Mouse (Mus musculus) natural killer cell, adult 2 months (primary cell): ENCODE results near the gene Zcchc7.
"Not testable (repeated sequence)": the region's sequence is repeated elsewhere in the genome, so short reads cannot be mapped to it uniquely, and the experiment has no call there.

Experiments
- DNase-seq, 2 experiments: peaks; one replicate each; pipeline ENCODE4 v3.0.0; 2022; ENCODE audit warnings: low spot score in 2 of 2

The Zcchc7 gene

GRCm38 (mm10) chr4:44910857-44911256, 155.2 kb downstream of the Zcchc7 start:
- no peak for DNase-seq

DNA sequence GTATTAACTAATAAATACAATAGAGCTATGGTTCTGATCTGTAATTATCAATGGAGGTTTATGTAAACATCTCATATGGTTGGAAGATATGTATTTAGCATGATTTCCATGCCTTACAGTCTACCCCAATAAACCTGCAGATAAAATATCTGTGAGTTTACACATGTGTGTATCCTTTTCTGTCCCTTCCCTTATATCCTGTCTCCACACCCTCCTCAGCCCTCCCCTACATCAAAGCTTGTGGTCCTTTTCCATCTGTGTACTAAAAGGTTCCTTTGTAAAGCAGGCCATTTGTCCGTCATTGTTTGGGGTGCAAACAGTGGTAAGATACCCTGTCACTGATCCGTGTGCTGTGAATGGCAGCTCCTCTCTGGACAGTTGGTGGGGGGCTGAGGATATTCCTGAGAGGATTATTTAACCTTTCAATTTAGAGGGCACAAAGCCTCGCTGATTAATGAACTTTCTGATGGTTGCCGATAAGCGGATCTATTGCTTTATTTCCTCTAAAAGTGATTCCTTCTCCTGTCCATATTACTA, 161.7 kb downstream of the Zcchc7 start:
- no peak for DNase-seq

DNA sequence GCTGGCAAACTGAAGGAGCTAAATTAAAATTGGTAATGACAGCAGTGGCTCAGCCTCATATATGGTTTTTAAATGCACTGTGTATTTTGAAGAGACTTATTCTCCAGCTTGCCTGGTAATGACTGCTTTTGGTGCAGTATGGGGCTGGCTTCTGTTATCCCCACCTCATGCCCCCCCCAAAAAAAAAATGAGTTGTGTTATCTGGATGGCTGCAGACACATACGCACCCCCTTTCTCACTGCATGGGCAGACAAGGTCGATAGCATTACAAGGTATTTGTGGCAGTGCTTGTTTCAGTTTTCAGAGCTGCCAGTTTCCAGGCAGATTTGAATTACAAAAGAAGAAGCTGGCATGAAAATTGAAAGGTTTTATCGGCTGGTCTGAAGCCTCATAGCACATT, 162.2 kb downstream of the Zcchc7 start:
- DNase-seq, result no peak

DNA sequence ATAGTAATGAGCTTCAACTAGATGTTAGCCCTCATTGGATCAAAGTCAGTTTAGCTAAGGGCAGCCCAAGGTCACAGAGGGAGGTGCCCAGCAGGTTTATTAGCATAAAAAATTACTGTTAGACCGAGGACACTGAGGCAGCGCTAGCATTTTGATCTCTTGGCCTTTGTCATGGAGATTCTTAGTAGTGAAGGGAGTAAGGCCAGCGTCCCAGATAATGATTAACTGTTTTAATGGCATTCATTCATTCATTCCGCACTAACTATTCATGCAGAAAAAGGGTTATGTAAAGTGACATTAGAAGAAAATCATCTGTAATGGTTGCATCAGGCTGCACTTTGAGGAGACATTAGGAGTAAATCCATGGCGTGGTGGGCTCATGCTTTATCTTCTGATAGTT, 165.2 kb downstream of the Zcchc7 start:
- DNase-seq, result no peak

DNA sequence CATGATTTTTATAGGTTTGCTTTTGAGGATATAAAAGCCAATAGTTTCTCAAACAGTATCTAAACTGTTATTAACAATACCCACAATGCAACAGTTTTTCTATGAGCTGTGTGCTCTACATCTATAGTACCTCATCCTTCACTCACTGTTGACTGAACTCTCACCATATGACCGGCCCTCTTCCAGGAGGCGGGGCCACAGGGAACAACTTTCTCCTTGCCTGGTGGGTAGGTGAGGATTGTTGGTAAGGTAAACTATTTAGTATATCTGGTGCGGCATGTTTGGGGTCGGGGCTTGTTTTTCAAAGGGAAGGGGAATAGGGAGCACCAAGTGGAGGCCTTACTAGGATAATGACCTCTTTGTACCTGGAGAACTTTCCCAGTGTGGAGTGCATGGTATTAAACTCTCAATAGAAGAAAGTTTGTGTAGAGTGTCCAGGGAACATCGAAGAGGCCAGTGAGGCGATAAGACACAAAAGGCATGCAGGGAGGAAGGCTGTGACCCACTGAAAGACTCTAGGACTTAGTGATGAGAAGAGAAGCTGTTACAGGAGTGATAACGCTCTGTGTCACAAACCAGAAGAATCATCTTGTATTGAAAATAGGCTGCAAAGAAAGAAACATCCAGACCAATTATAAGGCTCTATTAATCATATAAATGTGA, 166.9 kb downstream of the Zcchc7 start:
- no peak for DNase-seq

DNA sequence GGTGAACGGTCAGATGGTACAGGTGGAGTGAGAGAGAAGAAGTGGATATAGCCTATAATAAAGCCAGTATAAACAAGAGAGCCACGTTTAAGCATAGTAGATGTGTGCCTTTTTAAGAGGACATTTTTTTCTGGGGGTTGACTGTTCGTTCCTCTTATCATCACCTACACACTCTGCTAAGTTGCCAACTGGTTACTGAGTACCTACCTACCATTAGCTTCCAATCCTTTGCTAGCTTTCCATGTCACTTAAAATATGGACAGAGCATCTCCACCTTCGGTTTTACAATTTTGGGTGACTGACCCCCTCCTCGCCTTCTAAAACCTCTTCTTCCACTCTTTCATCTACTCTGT, 167.4 kb downstream of the Zcchc7 start:
- DNase-seq, result no peak

DNA sequence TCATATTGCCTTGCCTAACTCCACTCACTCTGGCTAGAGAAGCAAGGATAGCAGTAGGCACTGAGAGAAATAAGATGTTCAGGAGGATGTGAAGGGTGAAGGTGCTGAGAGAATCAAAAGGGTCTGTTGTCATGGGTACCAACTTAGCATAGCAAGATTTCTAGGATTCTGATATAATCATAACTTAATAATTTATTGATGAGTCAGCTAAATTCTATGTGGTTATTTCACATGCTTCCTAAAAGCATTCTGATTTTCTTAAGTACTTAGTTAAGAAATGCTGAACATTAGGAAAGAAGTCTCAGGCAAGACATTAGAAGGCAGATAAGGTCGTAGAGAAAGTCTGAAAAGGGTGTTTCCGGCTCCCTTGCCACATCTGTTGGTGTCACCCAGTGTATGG, 172.3 kb downstream of the Zcchc7 start:
- no peak for DNase-seq

DNA sequence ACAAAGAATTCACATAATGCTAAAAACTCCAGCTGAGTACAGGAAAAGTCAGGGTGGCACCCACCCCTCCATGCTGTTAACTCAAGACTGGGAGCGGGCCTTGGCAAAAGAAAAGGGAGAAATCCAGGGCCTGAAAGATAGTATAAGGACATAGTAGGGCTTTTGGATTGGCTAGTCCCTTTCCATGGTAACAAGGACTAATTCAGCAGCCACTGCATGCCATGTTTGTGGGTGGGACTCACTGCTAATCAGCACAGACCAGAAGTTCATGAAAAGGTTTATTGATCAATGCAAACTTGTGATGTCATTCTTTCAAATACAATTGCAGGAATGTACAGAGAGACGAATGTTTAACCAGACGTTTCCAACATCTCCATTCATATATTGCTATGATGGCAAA, 173.1 kb downstream of the Zcchc7 start:
- no peak for DNase-seq

DNA sequence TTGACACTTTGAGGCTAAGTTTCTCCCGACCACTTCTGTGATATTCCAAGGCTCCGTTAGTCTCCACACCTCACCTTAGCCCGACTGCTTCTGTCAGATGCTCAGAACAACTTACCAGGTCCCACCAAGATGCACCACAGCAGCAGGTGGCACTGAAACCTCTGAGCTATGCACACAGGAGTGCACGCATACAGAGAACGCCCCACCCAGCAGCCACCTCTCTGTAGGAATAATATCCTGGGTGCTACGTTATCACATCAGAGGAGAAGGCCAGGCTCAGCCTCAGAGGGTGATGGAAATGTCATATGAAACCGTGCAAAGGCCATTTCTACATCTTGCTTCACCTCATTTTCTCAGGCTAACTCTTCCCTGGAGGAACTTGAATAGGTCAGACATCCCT, 174.7 kb downstream of the Zcchc7 start:
- DNase-seq, result no peak

DNA sequence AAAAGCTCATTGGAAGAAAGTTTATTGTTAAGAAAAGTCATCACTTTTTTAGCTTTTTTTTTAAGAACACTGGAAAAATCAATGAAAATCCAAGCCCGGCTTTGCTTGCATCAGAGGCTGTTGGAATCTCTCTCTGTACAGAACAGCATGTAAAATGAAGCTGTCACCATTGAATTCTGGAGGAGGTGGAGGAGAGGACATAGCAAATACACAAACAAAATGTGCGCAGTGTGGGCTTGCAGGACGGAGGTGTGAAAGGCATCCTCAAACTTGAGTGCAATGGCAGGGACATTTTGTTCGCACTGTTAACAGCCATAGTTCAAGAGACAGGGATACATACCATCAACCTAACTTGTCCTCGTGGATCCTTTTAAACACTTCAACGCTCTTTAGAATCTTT, 176.1 kb downstream of the Zcchc7 start:
- no peak for DNase-seq

GRCm38 (mm10) chr4:44938359-44939340, 183.0 kb downstream of the Zcchc7 start:
- no peak for DNase-seq

DNA sequence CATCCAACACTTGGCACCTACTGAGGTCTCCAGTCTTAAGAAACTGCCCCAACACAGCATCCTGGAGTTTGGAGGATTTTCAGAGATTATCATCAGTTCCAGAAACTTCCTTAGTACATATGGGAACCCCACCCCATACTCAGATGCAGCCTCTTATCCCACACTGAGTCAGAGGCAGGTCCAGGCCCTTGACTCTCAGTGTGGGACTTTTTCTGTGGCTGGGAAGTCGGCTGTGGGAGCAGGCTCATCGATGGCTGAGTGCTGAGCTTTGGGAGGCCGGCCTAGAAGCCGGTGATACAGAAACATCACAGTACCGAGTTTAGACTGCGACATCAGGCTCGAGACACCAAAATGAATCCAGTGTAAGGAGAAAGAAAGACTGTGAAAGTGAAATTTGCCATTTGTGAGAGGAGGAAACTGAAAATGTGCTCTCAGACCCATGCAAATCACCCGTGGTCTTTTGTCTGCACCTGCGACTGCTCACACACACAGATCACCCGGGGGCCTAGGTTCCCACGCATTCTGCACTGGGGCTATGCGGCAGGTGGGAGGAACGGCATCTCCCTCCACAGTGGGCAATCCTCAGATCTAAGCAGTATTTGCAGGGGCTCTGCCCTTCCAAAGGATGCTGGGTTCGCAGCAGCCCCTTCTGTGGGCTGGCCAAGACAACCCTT, 184.0 kb downstream of the Zcchc7 start:
- DNase-seq, result peak in 1 of 2 experiments; percentile 39

GRCm38 (mm10) chr4:44940286-44940685, 184.6 kb downstream of the Zcchc7 start:
- no peak for DNase-seq

DNA sequence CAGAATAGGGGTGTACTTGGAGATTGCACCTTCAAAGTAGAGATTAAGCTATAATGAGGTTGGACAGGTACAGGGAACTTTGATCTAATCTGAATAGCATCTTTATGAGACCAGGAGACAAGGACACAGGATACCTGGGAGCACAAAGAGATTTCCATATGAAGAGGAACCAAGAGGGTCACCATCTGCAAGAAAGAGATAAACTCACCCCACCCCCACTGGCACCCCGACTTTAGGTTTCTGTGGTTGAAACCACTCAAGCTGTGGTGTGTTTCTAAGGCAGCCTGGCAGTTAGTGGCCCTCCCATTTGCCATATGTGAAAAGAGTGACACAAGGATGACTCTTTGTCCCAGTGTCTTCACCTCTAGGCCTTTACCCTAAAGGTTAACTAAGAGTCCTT, 186.6 kb downstream of the Zcchc7 start:
- DNase-seq, result no peak

- no peak for DNase-seq
Observed at GRCm38 (mm10) chr4:44943480-44943879, 187.8 kb downstream of the Zcchc7 start.

- peak in 1 of 2 experiments; percentile 28 for DNase-seq
Observed at GRCm38 (mm10) chr4:44944426-44945075, 188.9 kb downstream of the Zcchc7 start.

- DNase-seq, result not testable (repeated sequence)
Observed at GRCm38 (mm10) chr4:44946126-44946525, 190.4 kb downstream of the Zcchc7 start.

GRCm38 (mm10) chr4:44947464-44947863, 191.8 kb downstream of the Zcchc7 start:
- DNase-seq, result no peak

- no peak for DNase-seq
Observed at GRCm38 (mm10) chr4:44948314-44948713, 192.6 kb downstream of the Zcchc7 start.

DNA sequence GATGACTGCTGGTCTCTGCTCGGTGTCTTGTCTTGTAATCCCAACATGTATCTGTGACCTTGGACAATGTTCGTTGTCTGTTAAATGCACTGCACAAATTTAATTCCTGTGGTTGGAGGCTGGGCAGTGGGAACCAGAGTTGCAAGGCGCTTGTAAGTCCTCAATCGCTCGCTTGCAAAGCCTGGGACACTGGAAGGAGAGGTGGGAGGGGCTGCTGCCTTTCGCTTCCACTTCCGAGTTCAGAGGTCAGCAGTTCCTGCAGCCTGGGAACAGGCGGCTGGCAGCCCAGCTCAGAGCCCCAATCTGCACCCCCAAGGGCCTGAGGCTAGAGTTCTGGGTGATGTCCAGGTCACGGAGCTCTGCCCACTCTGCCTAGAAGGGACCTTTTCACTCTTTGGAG, 197.4 kb downstream of the Zcchc7 start:
- DNase-seq, result no peak

DNA sequence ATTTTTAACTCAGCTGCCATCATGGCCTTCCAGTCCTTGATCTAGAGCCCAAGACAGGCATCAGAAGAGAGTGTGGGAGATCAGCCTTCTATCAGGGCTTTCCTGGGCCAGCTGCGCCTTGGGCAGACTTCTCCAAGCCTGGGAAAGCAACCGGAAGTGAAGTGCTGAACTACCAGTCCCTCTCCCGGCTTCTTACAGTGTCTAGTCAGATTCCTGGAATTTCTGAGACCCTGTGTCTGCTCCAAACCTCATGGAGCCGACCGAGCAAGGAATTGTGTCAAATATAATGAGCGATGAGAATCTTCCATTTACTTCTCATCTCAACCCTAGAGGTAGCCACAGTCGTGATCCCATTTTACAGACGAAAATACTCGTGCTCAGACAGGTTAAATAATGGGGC, 203.1 kb downstream of the Zcchc7 start:
- no peak for DNase-seq

GRCm38 (mm10) chr4:44959220-44959619, 203.5 kb downstream of the Zcchc7 start:
- no peak for DNase-seq
